Mouse (Mus musculus) T-cell, adult 2 months (primary cell): ENCODE measurements around the gene Ripk3.

Experiments used
- DNase-seq: peaks from one replicate; pipeline ENCODE4 v3.0.0; 2022; ENCODE audit warnings: low spot score

Gene Ripk3

DNA sequence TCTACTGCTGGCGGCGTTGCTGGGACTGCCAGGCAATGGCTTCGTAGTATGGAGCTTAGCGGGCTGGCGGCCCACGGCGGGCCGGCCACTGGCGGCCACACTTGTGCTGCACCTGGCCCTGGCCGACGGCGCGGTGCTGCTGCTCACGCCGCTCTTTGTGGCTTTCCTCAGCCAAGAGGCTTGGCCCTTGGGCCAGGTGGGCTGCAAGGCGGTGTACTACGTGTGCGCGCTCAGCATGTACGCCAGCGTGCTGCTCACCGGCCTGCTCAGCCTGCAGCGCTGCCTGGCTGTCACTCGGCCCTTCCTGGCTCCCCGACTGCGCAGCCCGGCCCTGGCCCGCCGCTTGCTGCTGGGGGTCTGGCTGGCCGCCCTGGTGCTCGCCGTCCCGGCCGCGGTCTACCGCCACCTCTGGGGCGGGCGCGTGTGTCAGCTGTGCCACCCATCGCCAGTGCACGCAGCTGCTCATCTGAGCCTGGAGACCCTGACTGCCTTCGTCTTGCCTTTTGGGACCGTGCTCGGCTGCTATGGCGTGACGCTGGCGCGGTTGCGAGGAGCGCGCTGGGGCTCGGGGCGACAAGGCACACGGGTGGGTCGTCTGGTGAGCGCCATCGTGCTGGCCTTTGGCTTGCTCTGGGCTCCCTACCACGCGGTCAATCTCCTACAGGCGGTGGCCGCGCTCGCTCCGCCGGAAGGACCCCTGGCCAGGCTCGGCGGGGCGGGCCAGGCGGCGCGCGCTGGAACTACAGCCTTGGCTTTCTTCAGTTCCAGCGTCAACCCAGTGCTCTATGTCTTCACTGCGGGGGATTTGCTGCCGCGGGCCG, 26.5 kb downstream of the Ripk3 start:
- no peak for DNase-seq

DNA sequence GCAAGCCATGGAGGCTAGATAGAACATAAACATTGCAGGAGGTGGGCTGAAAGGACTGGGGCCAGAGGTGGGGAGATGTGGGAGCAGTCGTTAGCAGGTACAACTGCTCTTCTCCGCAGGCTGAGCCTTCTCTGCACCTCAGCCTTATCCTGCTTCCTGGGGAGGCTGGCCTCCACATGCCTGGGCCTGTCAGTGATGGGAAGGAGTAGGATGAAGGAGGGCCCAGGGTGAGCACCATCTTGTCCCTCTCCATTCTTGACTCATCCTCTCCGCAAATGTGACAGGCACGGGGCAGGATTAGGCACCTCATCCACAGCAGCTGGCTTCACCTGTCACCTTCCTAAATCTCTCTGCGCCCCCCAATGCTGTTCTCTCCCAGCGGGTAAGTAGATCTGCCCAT, 27.5 kb downstream of the Ripk3 start, which contains the start of gene Ltb4r2:
Gene Ltb4r2, plus strand, starts transcription at position 266 of the 400 bp plus-strand sequence.
- no peak for DNase-seq

DNA sequence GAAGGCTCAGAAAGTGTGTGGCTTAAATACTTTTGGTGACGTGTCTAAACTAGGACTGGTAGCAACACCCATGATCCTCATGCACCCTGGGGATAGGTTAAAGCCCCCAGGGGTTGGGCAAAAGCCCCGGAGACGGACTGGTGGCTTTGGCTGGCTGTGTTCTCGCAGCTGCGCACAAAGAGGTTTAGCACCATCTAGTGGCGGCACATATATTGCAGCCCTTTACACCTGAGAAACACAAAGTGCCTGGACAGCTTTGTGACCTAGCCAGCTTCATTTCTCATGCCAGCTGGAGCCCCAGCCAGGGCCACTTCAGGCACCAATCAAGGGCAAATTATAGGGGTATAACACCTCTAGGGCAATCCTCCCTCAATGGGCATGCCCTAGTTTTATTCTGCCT, 28.5 kb downstream of the Ripk3 start:
- DNase-seq: peak; percentile 84

DNA sequence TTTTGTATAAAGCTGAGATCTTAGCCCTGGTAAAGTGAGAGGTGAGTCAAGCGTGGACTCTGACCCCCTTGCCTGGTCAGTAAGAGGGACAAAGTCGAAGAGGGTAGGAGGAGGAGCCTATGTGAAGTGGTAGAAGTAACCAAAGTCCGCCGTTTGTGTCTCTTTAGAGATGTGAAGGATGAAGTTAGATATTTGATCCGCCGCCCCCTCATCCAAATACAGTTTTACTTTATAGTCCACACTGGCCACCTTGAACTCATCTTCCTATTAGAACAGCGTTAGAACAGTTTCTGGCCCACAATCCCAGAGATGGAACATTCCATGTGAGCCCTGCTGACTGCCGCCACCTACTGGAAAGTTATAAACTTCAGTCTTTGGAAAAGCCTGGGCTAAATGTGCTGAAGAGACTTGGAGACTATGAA, 30.3 kb downstream of the Ripk3 start, which contains the start of gene Cideb:
Gene Cideb, minus strand, starts transcription at position 96 of the 422 bp plus-strand sequence.
- no peak for DNase-seq

DNA sequence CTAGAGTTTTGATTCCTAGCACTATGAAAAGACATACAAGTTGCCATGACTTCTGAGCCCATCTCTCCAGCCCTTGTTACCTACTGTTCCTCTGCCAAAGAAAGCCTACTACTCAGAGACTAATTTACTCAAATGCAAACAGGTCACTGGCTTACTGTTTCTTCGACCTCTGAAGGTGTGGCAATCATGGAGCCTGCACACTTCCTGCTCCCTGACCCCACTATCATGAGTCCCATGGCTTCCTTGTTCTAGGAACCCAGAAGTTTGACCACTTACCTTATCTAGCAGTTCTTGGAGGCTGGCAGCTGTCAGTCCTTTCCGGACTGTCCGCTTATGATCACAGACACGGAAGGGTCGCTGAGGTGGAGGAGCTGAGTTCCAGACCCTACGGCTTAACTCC, 31.1 kb downstream of the Ripk3 start:
- DNase-seq: no peak

DNA sequence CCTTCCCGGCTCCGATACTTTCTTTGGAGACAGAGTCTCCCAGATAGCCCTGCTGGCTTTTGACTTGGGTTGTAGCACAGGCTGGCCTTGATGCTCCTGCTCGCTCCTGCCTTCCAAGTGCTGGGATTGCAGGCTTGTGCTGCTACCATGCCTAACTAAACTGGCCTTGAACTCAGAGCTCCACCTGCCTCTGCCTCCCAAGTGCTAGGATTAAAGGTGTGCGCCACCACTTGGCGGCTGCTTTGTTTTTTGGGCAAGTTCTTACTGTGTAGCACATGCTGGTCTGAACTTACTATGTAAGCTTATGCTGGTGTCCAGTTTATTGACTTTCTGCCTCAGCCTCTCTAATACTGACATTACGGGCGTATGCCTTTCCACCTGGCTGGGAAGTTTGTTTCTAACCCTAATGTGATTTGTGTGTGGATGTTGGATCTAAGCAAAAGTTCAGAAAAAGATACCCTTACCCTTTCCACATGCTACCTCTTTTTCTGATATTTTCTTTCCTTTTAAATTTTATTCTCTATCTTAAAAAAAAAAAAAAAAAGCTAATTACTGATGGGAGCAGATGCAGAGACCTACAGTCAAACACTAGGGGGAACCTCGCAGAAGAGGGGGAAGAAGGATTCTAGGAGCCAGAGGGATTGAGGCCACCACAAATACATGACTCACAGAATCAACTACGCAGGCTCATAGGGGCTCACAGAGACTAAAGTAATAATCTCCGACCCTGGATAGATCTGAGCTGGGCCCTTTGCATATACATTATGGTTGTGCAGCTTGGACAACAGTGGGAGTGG, 41.4 kb downstream of the Ripk3 start:
- no peak for DNase-seq

DNA sequence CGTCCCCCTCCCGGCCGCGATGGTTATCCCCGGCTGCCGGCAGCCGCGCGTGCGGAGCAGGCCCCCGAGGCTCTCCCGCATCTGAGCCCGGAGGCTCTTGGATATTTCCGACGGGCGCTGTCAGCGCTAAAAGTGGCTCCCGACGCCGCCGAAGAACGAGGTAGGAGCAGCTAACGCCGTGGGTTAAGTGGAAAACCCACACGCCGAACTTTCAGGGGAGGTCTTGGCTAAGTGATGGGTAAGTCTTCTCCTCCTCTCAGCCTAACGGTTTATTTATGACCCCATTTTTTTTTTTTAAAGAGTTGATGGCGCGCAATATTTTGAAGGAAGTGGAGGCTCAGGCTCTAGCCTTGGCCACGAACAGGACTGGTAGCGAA, 42.8 kb downstream of the Ripk3 start:
- DNase-seq: no peak

DNA sequence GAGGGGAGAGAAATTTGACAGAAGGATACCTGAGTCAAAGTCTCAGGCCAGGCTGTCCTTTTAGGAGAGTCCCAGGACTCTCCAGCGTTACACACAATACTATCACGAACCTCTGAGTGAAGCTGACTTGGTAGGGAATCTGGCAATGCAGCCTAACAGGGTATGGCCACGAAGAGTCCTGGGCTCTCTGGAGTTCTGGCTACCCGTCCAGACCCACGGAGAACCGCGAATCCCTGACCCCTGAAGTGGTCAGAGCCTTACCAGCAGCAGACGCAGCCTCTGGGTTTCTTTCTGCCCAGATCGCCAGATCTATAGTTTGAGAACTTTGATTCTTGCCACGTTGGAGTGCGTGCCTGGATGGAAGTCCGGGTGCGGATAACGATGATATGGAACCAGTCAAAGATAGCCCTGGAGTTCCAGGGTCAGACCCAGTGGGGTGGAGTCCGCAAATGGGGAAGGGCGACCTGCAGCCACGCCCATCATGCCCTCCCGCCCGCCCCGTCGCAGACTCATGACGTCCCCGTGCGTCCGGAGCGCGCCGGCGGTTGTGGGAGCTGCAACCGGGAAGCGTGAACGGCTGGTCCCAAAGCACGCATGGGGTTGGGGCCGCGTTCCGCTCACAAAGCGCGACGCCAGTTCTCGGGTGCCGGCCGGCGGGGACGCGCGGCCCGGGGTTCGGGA, 43.3 kb downstream of the Ripk3 start, which contains the start of the genes Dhrs1 and Nop9:
Gene Dhrs1, minus strand, starts transcription at position 511 of the 681 bp plus-strand sequence.
Gene Nop9, plus strand, starts transcription at position 514 of the 681 bp plus-strand sequence.
- DNase-seq: peak; percentile 80

DNA sequence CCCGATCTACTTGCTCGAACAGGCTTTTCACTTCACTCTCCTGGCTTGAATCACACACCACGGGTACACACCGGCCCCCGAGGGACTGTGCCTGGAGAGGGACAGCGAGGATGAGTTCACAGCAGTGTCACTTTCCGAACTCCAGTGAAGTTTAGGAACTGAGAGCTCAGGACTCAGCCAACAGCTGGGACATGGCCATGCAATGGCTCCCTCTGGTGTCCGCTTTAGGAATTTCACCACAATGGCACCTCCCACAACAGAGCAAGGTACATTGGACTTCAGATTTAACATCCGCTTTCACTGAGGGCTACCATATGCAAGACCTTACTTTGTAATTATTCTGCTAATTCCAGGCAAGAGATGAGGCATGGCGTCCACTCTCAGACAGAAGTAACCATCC, 45.0 kb downstream of the Ripk3 start:
- DNase-seq: peak; percentile 85

DNA sequence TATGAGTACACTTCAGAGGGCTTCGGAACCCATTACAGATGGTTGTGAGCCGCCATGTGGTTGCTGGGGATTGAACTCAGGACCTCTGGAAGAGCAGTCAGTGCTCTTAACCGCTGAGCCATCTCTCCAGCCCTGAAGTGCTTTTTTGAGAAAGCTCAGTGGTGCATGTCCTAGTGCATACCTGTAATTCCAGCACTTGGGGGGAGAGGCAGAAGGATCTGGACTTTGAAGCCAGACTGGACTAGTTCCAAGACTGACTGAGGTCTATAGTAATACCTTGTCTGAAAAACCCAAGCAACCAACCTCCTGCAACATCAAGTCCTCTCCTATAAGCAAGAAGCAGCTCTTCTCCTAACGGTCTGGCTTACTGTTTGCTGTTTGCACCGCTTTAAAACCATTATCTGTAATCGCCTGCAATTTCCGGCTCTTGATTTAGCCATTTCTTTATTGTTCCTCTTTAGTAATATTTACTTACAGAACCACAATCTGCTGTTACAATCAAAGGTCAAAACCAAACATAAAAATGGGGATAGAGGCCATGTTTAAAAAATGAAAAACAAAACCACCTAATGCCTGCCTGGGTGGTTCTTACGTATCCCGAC, 51.5 kb downstream of the Ripk3 start:
- no peak for DNase-seq

DNA sequence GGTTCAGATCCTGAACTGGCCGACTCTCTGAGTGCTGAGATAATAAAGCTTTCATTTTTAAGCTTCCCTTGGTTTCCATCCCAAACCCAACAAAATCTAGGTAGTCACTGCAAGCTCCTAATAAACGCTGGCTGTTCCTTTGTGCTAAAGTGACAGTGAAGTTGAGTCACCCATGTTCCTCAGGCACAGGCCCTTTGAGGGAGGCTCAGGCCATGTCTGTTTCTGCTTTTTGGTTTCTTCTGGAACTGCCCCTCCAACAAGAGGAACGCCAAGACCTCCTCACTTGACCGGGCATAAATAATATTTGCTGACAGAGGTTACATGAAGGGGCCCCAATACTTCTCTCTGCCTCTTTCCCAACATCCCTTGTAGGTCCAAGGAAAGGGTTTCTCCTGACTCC, 52.9 kb downstream of the Ripk3 start:
- no peak for DNase-seq

DNA sequence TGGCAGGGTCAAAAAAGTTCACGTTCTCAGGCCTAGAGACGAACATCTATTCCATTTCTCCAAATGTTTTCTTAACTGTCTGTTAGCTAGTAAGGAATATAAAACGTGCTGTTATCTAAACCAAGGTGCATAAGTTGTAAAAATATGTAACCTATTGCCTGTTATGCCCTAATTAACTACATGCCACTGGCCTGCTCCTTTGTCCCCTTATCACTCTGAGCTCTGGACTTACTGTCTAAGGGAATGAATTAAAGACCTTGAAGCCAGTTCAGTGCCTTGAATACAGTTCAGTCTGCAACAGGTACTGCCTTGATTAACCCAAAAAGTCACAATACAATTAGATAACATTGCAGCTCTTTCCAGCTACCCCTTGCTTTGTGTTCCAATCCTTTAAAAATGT, 53.3 kb downstream of the Ripk3 start:
- DNase-seq: no peak
